Mouse (Mus musculus) embryonic fibroblast, embryonic 13.5 days (primary cell): ENCODE results near the gene Rhoq. TPM values are rescaled to one million over a fixed set of nuclear protein-coding genes. Genes with fewer than 3 reads are reported as not detected.

Source experiments
- H3K27ac ChIP-seq: 2 replicates; pipeline ENCODE4 v1.5.1; 2012; ENCODE audit warnings: low read length, control low read depth, inconsistent platforms; ENCODE audit not compliant: insufficient read depth
- H3K4me1 ChIP-seq: 2 replicates; pipeline ENCODE4 v1.6.1; 2011; ENCODE audit warnings: low read length; ENCODE audit not compliant: control insufficient read depth, insufficient read depth
- H3K4me3 ChIP-seq: 2 replicates; pipeline ENCODE4 v1.5.1; 2011; ENCODE audit warnings: mild to moderate bottlenecking, control low read depth, low read length; ENCODE audit not compliant: insufficient read depth
- CTCF ChIP-seq: IDR thresholded peaks from 2 replicates; pipeline ENCODE4 v1.5.1; 2011; ENCODE audit warnings: mild to moderate bottlenecking, control low read depth, low read length, moderate library complexity, borderline replicate concordance; ENCODE audit not compliant: insufficient read depth
- POLR2A ChIP-seq: IDR thresholded peaks from 2 replicates; pipeline ENCODE4 v1.6.1; 2011; ENCODE audit warnings: low read depth, mild to moderate bottlenecking, control low read depth, low read length, moderate library complexity
- polyA plus RNA-seq: library from polyadenylated mRNA; stranded (reverse); fragments of >200 nt; gene quantifications from 2 replicates; pipeline ENCODE4 v1.2.4, GENCODE M21; 2011; ENCODE audit warnings: low read depth; ENCODE audit not compliant: missing spikeins, insufficient read length

Gene Rhoq
- polyA plus RNA-seq, 1 experiment: 177 TPM

DNA sequence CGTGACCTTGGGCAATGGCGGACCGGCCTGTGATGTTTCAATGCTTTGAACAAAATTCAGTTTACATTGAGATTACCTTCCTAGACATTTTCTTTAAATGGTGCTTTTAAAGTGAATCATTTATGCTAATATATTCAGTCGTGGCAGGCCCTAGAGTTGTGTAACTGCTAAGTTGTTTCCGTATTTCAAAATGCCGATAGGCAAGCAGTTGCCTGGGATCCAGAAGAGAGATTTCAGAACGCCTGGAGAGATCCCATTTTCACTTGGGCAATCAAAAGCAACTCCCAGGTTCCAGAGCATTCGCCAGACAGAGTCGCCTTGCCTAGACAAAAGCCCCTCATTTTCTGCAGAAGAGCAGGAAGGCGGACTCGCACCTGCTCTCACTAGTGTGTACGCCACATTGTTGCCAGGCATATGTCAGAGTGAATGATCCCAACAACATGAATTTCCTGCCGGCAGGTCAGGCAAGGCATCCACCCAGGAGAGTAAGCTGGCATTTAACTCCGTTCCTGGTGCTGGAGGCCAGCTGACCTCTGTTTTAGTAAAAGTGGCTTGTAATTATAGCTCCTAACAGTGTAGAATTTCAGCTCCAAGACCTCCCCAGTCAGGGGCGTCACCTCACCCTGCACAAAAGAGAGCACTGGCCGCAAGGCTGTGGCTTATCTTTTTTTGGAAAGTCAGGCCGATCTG is 23.7 kb downstream of the Rhoq start:
- Histone ChIP-seq H3K4me1 (no peaks in the 10 kb centered on the region), H3K27ac (no peak overlapping the region), H3K4me3 (no peak overlapping the region)
- TF ChIP-seq CTCF: no peak
- no peak for TF ChIP-seq POLR2A

DNA sequence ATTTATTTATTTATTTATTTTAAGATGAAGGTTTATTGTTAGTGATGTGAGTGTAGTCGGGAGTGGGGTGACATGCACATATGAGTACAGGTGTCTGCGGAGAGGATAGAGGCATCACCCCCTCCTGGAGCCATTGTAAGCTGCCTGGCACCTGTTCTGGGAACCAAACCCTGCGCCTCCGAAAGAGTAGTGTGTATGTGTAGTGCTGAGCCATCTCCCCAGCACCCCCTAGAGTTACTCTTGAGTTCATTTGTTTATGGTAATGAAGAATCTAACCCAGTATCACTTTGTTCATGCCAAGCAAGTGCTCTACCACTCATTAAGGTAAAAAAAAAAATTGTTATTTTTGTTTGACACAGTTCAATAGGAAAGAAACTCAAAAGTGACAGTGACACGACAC is 25.3 kb downstream of the Rhoq start:
- Histone ChIP-seq H3K27ac (no peak overlapping the region), H3K4me1 (no peaks in the 10 kb centered on the region), H3K4me3 (no peak overlapping the region)
- TF ChIP-seq CTCF: no peak
- TF ChIP-seq POLR2A: no peak

DNA sequence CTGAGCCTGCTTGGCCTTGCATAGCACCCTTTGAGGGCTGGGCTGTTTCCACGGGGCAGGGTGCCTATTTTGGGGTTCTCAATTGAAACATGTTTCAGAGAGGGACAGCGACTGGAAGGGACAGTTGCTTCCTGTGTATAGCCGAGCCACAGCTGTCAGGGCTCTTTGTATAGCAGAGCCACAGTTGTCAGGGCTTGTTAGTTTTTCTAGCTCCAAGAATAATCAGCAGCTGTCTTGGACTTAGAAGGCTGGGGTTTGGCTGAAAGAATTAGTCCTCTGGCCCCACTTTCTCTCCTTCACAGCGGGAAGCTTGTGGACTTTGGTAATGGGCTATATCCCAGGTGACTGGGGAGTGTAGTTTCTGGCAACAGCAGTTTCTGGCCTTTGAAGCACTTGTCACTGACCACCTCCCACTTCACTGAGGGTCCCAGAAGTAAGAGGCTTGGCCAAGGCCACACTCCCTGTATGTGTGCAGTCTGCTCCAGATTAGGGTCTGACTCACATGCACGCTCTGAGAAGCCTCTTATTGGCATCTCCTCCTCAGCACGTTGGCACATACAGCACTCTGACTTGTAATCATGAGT is 25.8 kb downstream of the Rhoq start:
- Histone ChIP-seq H3K4me3 (no peak overlapping the region), H3K27ac (no peak overlapping the region), H3K4me1 (no peaks in the 10 kb centered on the region)
- TF ChIP-seq CTCF (no peak), POLR2A (no peak)

DNA sequence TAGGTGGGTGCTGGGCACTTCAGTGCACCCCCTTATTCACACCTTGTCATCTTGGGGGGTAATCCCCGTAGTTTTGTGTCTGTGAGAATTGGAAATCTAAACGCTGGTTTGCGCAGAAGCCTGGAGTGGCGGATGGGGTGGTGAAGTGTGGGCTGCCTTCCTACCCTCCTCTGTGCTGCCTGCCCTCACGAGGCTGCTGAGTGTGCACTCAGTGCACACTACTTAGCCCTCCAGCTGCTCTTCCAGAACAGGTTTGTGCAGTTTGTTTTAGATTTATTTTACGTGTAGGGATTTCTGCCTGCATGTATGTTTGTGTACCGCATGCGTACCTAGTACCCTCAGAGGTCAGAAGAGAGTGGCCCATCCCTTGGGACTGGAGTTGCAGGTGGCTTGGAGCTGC is 28.4 kb downstream of the Rhoq start:
- Histone ChIP-seq H3K4me3 (no peak overlapping the region), H3K27ac (no peak overlapping the region), H3K4me1 (no peaks in the 10 kb centered on the region)
- TF ChIP-seq CTCF (no peak), POLR2A (no peak)

DNA sequence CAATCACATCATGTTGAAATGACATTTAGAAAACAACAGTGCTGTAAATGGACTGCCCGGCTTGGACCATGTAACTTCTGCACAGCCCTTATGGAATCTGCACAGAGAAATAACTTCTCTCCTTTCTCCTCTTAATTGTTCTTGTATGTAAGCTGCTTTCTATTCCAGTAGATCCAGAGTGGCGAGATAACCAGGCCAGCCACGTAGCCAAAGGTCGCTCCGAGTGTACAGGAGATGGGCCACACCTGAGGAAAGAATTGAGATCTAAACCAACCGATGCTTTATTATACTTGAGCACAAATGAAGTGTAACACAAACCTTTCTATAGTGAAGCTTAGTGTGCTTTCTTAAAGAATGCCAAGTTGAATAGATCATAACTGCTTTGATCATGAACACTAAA is 34.4 kb downstream of the Rhoq start:
- no peaks in the 10 kb centered on the region for H3K4me1 ChIP-seq
- TF ChIP-seq POLR2A (no peak), CTCF (no peak)
- H3K27ac ChIP-seq: no peak overlapping the region
- H3K4me3 ChIP-seq: no peak overlapping the region

DNA sequence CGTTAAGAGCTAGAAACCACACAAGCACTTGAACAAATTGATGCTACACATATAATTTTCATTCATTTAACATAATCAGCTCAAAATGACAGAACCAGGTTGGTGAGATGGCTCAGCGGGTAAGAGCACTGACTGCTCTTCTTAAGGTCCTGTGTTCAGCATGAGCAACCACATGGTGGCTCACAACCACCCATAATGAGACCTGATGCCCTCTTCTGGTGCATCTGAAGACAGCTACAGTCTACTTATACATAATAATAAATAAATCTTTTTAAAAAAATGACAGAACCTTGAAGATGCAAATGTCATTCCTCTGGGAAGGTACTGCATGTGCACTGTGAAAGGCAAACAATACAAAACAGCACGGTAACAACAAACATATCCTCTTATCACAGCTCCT is 46.1 kb downstream of the Rhoq start:
- Histone ChIP-seq H3K27ac (no peak overlapping the region), H3K4me1 (no peaks in the 10 kb centered on the region), H3K4me3 (no peak overlapping the region)
- no peak for TF ChIP-seq CTCF
- TF ChIP-seq POLR2A: no peak

DNA sequence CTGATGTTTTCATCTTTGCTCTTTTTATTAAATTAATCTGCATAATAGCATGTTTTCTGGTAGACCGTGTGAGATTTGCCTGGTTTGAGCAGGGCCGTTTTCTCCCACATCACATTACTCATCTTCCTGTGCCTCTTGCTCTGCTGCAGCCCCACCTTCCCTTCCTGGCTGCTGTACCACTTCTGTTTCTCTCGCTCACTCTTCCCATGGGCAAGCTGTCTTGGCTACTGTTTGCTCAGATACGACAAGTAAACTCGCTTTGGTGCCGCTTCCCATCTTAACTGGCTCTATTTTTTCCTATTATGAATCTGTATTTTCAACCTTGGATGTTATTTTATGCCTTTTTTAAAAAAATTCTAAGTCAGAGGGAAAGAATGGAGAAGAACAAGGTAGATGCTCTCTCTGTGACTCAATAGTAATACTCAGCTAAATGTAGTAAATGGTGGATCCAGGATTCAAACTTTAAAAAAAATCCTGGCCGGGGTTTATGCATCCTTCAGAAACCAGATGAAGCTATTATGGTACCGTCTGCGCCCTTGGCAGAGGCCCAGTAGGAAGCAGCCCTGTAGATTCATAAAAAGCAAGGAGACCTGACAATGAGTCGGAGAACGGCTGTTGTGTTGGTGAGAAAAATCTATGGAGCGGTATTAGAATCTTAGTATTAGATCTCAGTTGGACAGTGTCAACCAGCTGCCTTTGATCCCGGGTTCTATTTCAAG is 48.6 kb downstream of the Rhoq start:
- Histone ChIP-seq H3K4me3 (no peak overlapping the region), H3K27ac (no peak overlapping the region), H3K4me1 (no peaks in the 10 kb centered on the region)
- TF ChIP-seq POLR2A (no peak), CTCF (no peak)

DNA sequence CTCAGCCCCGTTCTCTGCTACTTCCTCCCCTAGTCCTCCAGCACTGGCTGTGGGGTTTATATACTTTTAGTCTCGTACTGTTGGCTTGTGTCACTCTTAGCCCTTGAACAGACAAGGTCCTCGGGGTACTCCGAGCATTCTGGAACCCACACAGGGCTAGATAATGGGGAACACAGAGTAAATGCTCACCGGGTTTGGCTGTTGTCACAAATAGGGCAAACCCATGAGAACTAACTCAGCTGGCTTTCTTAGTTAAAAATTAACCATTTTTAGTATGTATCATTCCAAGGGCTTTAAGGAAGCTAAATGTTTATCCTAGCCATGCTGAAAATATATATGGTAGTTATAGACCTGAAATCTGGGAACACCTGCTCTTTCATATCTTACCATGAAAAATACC is 56.8 kb downstream of the Rhoq start:
- H3K4me3 ChIP-seq: no peak overlapping the region
- TF ChIP-seq CTCF (no peak), POLR2A (no peak)
- H3K27ac ChIP-seq: no peak overlapping the region
- H3K4me1 ChIP-seq: no peaks in the 10 kb centered on the region

DNA sequence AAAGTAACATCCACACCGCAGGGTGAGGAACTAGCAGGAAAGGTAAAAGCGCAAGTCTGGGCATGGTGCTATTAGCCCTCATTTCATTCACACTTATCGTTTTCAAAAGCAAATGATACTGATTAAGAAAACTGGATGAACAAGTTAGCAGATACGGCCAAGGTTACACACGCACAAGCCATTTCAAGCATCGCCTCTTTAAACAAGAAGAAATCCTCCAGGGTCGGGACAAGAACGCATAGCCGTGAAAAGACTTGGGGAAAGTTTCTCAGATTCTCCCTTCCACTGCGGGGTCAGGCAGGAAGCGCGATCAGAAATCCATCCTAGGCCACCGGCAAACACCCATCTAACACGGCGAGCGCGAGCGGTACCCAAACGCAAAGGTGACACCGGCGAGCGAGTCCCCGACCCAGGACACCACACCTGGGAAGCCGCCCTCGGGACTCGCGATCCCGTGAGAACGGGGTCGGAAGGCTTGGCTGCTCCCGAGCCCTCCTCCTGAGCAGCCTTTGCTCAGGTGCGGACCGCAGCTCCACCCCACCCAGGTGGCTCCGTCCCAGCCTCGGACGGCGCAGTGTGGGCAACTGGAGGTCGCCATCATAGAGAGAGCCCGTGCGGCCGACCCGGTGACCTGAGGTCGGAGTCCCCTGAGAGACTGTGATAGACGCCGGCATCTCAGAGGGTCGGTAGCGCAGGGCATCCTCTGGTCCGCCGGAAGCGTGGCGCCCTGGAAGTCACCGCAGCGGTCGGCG is 61.8 kb downstream of the Rhoq start:
- no peaks in the 10 kb centered on the region; the same call in 1 of the 2 replicates for H3K4me1 ChIP-seq
- no peak overlapping the region for H3K27ac ChIP-seq
- H3K4me3 ChIP-seq: peak overlapping the region; percentile 86
- TF ChIP-seq CTCF (no peak), POLR2A (no peak)
